Mouse (Mus musculus) MEL (cell line): ENCODE results near the gene Mcu. TPM values are rescaled to one million over a fixed set of nuclear protein-coding genes. Genes with fewer than 3 reads are reported as not detected.

Experiments used
- DNase-seq: peaks from one replicate; pipeline ENCODE4 v3.0.0; 2011; ENCODE audit warnings: low read depth, low spot score
- H3K27ac ChIP-seq: 2 replicates; pipeline ENCODE4 v1.5.1; 2012; ENCODE audit warnings: low read depth, mild to moderate bottlenecking, control low read depth, low read length, moderate library complexity; ENCODE audit not compliant: control insufficient read depth
- H3K27me3 ChIP-seq, 2 experiments: fragments of 150-350 bp in 1 of 2; sonication (generic) in 1 of 2; 2 replicates each; pipeline ENCODE4 v1.6.1; 2012; ENCODE audit warnings: low read length in 2 of 2, mild to moderate bottlenecking in 2 of 2, improper control_type of control experiment in 1 of 2, moderate library complexity in 1 of 2; ENCODE audit not compliant: insufficient read depth in 2 of 2, control insufficient read depth in 1 of 2
- H3K36me3 ChIP-seq, 2 experiments: 2 replicates each; pipeline ENCODE4 v1.6.1; 2012 to 2014; ENCODE audit warnings: low read length in 2 of 2, improper control_type of control experiment in 1 of 2, inconsistent platforms in 1 of 2, mild to moderate bottlenecking in 1 of 2; ENCODE audit not compliant: insufficient read depth in 2 of 2, control insufficient read depth in 1 of 2
- H3K4me1 ChIP-seq, 2 experiments: fragments of 150-350 bp in 1 of 2; sonication (generic) in 1 of 2; 2 replicates each; pipeline ENCODE4 v1.6.1; 2012; ENCODE audit warnings: low read length in 2 of 2, improper control_type of control experiment in 1 of 2, mild to moderate bottlenecking in 1 of 2; ENCODE audit not compliant: insufficient read depth in 2 of 2, control insufficient read depth in 1 of 2
- H3K4me3 ChIP-seq, 2 experiments: fragments of 150-350 bp in 1 of 2; sonication (generic) in 1 of 2; 2 replicates each; pipeline ENCODE4 v1.5.1; 2012; ENCODE audit warnings: low read depth in 2 of 2, low read length in 2 of 2, mild to moderate bottlenecking in 2 of 2, moderate library complexity in 2 of 2, control low read depth in 1 of 2, improper control_type of control experiment in 1 of 2; ENCODE audit not compliant: control insufficient read depth in 1 of 2, insufficient read depth in 1 of 2
- H3K79me2 ChIP-seq: 2 replicates; pipeline ENCODE4 v1.6.1; 2012; ENCODE audit warnings: mild to moderate bottlenecking, low read length, moderate library complexity; ENCODE audit not compliant: control insufficient read depth, poor library complexity, insufficient read depth
- H3K9ac ChIP-seq: 2 replicates; pipeline ENCODE4 v1.6.1; 2012; ENCODE audit warnings: low read depth, mild to moderate bottlenecking, control low read depth, low read length, moderate library complexity; ENCODE audit not compliant: control insufficient read depth, poor library complexity, severe bottlenecking
- H3K9me3 ChIP-seq: fragments of 150-350 bp; sonication (generic); replicated peaks from 2 replicates; pipeline ENCODE4 v1.6.1; 2012; ENCODE audit warnings: mild to moderate bottlenecking, low read length, improper control_type of control experiment, moderate library complexity; ENCODE audit not compliant: insufficient read depth
- E2F4 ChIP-seq: IDR thresholded peaks from 2 replicates; pipeline ENCODE4 v1.6.1; 2011; ENCODE audit warnings: low read depth, low read length, improper control_type of control experiment, borderline replicate concordance
- EP300 ChIP-seq, 2 experiments: IDR thresholded peaks; 2 replicates each; pipeline ENCODE4 v1.6.1; 2011; ENCODE audit warnings: improper control_type of control experiment in 2 of 2, low read length in 2 of 2, low read depth in 1 of 2, mild to moderate bottlenecking in 1 of 2
- GABPA ChIP-seq: IDR thresholded peaks from 2 replicates; pipeline ENCODE4 v1.6.1; 2012; ENCODE audit warnings: low read depth, mild to moderate bottlenecking, inconsistent platforms, low read length, improper control_type of control experiment, moderate library complexity
- GATA1 ChIP-seq: IDR thresholded peaks from 2 replicates; pipeline ENCODE4 v1.6.1; 2011; ENCODE audit warnings: low read depth, low read length, improper control_type of control experiment
- JUND ChIP-seq: IDR thresholded peaks from 2 replicates; pipeline ENCODE4 v1.6.1; 2011; ENCODE audit warnings: low read depth, mild to moderate bottlenecking, improper control_type of control experiment, low read length
- KAT2A ChIP-seq: conservative IDR thresholded peaks from 2 replicates; pipeline ENCODE4 v1.6.1; 2012; ENCODE audit warnings: low read depth, low read length, improper control_type of control experiment, inconsistent platforms
- MAX ChIP-seq: IDR thresholded peaks from 2 replicates; pipeline ENCODE4 v1.6.1; 2011; ENCODE audit warnings: low read length, improper control_type of control experiment
- MYB ChIP-seq: IDR thresholded peaks from 2 replicates; pipeline ENCODE4 v1.6.1; 2011; ENCODE audit warnings: mild to moderate bottlenecking, low read depth, low read length, improper control_type of control experiment
- MYC ChIP-seq: IDR thresholded peaks from 2 replicates; pipeline ENCODE4 v1.6.1; 2011; ENCODE audit warnings: low read depth, mild to moderate bottlenecking, low read length, improper control_type of control experiment, moderate library complexity
- POLR2A ChIP-seq, 2 experiments: IDR thresholded peaks; 2 replicates each; pipeline ENCODE4 v1.6.1; 2011 to 2012; ENCODE audit warnings: low read length in 2 of 2, mild to moderate bottlenecking in 2 of 2, control low read depth in 1 of 2, improper control_type of control experiment in 1 of 2, low read depth in 1 of 2, moderate library complexity in 1 of 2; ENCODE audit not compliant: control insufficient read depth in 1 of 2, insufficient read depth in 1 of 2, poor library complexity in 1 of 2
- POLR2AphosphoS2 ChIP-seq: IDR thresholded peaks from 2 replicates; pipeline ENCODE4 v1.6.1; 2011; ENCODE audit warnings: low read length, improper control_type of control experiment
- POLR2AphosphoS5 ChIP-seq: IDR thresholded peaks from 2 replicates; pipeline ENCODE4 v1.6.1; 2012; ENCODE audit warnings: low read depth, borderline replicate concordance, mild to moderate bottlenecking, inconsistent platforms, low read length, moderate library complexity, mixed read lengths
- RCOR1 ChIP-seq: IDR thresholded peaks from 2 replicates; pipeline ENCODE4 v1.6.1; 2012; ENCODE audit warnings: low read depth, mild to moderate bottlenecking, inconsistent platforms, low read length, improper control_type of control experiment
- TAL1 ChIP-seq: IDR thresholded peaks from 2 replicates; pipeline ENCODE4 v1.6.1; 2012; ENCODE audit warnings: mild to moderate bottlenecking, inconsistent platforms, low read length, moderate library complexity, mixed read lengths
- TBP ChIP-seq: IDR thresholded peaks from 2 replicates; pipeline ENCODE4 v1.8.0; 2011; ENCODE audit warnings: low read depth, low read length, improper control_type of control experiment
- ZKSCAN1 ChIP-seq: IDR thresholded peaks from 2 replicates; pipeline ENCODE4 v1.6.1; 2012; ENCODE audit warnings: low read depth, mild to moderate bottlenecking, inconsistent platforms, low read length, improper control_type of control experiment, moderate library complexity
- ZMIZ1 ChIP-seq: IDR thresholded peaks from 2 replicates; pipeline ENCODE4 v1.6.1; 2012; ENCODE audit warnings: low read depth, mild to moderate bottlenecking, inconsistent platforms, low read length, improper control_type of control experiment, moderate library complexity
- ZNF384 ChIP-seq: IDR thresholded peaks from 2 replicates; pipeline ENCODE4 v1.6.1; 2012; ENCODE audit warnings: low read depth, mild to moderate bottlenecking, inconsistent platforms, low read length, improper control_type of control experiment
- polyA plus RNA-seq, 2 experiments: library from polyadenylated mRNA; stranded (reverse) in 1 of 2; unstranded in 1 of 2; fragments of >175 nt in 1 of 2; fragments of >200 nt in 1 of 2; gene quantifications; 2 replicates each; pipeline versions ENCODE4 v1.2.1 to v1.2.4; 2012; ENCODE audit warnings: low replicate concordance in 2 of 2, low read depth in 1 of 2; ENCODE audit not compliant: insufficient read length in 2 of 2, insufficient read depth in 1 of 2, missing spikeins in 1 of 2
- total RNA-seq: library from RNA; depleted of rRNA; stranded (reverse); fragments of 300-350 nt; gene quantifications from 2 replicates; pipeline ENCODE4 v1.2.3, GENCODE M21; 2012

The Mcu gene
- total and polyA plus RNA-seq, 3 experiments = 7.7 to 9.4 TPM; not detected in 1

DNA sequence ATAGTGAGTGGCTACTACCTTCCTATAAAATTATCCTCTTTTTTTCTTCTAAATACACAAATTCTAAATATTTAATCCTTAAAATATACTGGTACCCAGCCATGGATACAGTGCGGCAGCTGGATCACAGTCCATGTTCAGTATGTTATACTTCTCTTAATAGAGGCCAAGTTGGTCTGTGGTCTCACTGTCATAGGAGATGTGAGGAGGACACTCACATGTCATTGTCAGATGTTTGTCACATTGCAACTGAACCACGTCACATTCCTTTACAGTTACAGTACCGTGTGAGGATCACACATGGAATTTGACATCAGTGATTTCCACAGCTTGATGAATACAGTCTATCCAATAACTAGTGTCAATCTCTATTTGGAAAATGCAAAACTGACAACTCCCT, 36.8 kb downstream of the Mcu start:
- no peak for DNase-seq
- Histone ChIP-seq H3K4me1 (peaks cover 0 to 20% of the 10 kb centered on the region in 2 experiments; a peak in 3 of 4 replicates), H3K27me3 (no peaks in the 10 kb centered on the region), H3K9ac (no peak overlapping the region), H3K4me3 (no peak overlapping the region), H3K36me3 (peaks cover 0 to 18% of the 10 kb centered on the region in 2 experiments; a peak in 2 of 4 replicates), H3K79me2 (no peaks in the 10 kb centered on the region), H3K9me3 (no peaks in the 10 kb centered on the region), H3K27ac (no peak overlapping the region)
- TF ChIP-seq ZNF384 = no peak
- TF ChIP-seq POLR2AphosphoS5 = no peak
- TF ChIP-seq MYC = no peak
- TF ChIP-seq JUND = no peak
- TF ChIP-seq TBP = no peak
- TF ChIP-seq ZMIZ1 = no peak
- TF ChIP-seq MYB = no peak
- TF ChIP-seq E2F4 = no peak
- TF ChIP-seq POLR2A (IDR thresholded peaks at IDR 0.05; ENCODE audit: control insufficient read depth in 1 of 2, insufficient read depth in 1 of 2, low read depth in 1 of 2, low read length in 2 of 2, poor library complexity in 1 of 2) = no peak
- no peak for TF ChIP-seq KAT2A
- TF ChIP-seq MAX = no peak
- TF ChIP-seq RCOR1 = no peak
- TF ChIP-seq ZKSCAN1 = no peak

DNA sequence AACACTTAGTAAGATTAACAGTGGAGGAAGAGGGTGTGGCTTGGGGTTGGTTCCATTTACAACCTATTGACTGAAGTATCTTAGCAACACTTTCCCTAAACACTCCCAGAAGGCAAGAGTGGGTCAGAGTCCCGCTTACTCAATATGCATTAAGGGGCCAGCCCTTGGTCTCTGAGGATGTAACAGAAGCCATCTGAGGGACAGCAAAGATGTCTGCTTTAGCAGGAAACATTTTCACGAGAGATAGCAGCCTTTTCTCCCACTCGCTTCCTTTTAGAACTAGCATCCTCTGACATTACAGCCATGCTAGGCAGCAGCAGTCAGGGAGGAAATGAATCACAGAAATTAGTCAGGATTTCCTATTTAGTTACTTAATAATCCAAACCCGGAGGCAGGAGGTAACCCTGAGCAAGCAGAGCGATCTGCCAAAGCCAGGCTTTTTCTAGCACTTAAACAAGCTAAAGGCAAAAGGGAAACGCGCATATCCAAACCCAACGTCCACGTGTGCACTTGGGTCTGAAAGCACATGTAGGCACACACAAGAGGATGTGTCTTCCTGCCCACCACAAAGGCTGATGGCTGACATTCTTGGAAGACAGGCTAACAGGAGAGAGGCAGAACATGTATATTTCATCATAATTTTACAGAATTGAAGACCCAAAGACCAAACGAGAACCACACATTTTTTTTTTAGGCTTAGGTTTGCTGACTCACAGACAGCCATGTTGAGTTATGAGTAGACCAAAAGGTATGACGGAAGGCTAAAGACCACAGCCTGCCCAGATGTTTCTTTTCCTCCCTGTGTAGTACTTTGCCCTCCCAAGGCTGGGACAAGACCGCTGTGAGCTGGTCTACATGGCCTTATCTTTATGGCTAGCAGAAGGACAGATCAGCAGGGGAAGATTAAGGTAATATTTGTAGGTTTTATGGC, 38.4 kb downstream of the Mcu start:
- Histone ChIP-seq H3K4me3 (no peak overlapping the region; a peak in 1 of 4 replicates), H3K9me3 (peaks cover 2% of the 10 kb centered on the region; the same call in 1 of the 2 replicates), H3K79me2 (no peaks in the 10 kb centered on the region), H3K36me3 (peaks cover 0 to 18% of the 10 kb centered on the region in 2 experiments; a peak in 2 of 4 replicates), H3K9ac (peak overlapping the region; percentile 30; the same call in 1 of the 2 replicates), H3K27ac (peak overlapping the region; percentile 64), H3K27me3 (no peaks in the 10 kb centered on the region), H3K4me1 (peaks cover 0 to 23% of the 10 kb centered on the region in 2 experiments; a peak in 3 of 4 replicates)
- peak; percentile 61 for DNase-seq
- TF ChIP-seq ZNF384 = 0 out of 2 replicates have a peak, but pooled peaks have one; percentile 12
- no peak for TF ChIP-seq POLR2AphosphoS2
- TF ChIP-seq GABPA = no peak
- no peak for TF ChIP-seq JUND
- no peak for TF ChIP-seq POLR2A (IDR thresholded peaks at IDR 0.05; ENCODE audit: control insufficient read depth in 1 of 2, insufficient read depth in 1 of 2, low read depth in 1 of 2, low read length in 2 of 2, poor library complexity in 1 of 2)
- peak; percentile 46 for TF ChIP-seq TAL1
- peak in 1 of 2 experiments; percentile 37; a peak in 1 of 4 replicates for TF ChIP-seq EP300 (IDR thresholded peaks at IDR 0.05; ENCODE audit: low read depth in 1 of 2, low read length in 2 of 2)
- TF ChIP-seq MYC = peak; percentile 57; the same call in 1 of the 2 replicates
- TF ChIP-seq POLR2AphosphoS5 = no peak
- TF ChIP-seq GATA1 = peak; percentile 43; the same call in 1 of the 2 replicates
- peak; percentile 60; the same call in 1 of the 2 replicates for TF ChIP-seq MAX
